Mouse (Mus musculus): ENCODE measurements at regions not wholly inside any gene's neighbourhood (a gene's known extent, or its start where the extent isn't known, plus 50 kb on each side); places are given as distances from the start of the nearest gene placed in this dataset.

DNA sequence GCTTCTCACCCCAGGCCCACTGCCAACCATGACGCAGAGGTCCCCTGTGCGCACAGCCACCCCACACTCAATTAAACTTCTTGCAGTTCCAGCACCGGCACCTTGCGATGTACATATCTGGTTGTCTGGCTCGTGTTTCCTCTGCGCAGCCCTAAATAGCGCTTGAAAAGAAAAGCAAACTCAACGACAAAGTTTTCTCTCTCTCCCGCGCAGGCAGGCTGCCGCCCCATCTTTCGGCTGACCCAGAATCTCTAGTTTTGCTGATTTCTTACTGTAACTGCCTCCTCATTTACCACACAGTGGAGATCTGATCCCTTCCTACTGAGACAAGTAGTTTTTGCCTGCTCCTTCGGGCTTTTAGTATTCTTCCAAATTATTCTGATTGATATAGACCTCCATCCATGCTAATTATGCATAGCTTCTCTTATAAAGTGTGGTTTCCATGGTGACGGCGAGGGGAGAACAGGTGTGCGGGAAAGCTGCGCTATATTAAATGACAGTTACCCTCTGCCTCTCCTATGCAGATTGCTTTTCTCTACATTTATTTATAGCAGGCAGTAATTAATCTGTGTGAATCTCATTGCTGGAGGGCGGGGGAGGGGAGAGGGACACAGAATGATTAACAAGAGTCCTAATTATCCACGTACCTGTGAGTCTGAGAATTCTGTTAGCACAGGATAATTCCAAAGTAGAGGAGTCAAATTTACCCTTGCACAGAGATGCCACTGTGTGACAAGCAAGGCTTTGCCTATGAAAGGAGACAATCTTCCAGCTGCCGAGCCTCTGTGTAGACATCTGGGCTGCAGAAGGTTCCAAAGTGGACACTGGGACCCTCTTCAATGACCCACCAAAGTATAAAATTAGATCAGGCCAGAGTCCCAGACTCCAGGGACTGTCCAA, 200.2 kb downstream of the Pdcd6ip start:
- no peak overlapping the region for H3K27ac ChIP-seq (ENCODE audit: low read depth)
- no peak for ATAC-seq
- no peak overlapping the region for H3K4me3 ChIP-seq (ENCODE audit: low read depth, low read length)

DNA sequence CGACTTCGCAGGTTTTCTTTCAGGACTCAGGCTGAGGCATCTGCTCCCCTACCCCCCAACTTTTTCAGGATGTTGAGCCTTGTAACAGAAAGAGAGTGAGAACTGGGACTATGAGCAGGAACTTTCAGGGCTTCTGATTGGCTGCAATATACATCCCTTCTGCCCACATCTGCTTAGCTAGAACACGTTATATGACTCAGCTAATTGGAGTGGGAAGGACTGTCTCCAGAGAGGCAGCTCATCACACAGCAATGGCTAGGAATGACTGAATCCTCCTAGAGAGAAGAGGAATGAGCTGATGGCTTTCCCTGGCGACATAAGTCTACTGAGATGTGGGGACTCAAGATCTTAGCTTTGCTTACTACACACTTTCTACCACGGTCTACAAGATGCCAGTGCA, 208.8 kb downstream of the Pdcd6ip start:
- 67% methylated on average over 5 of the region's 5 CpGs for whole genome bisulfite sequencing (ENCODE audit: insufficient replicate concordance)
- ATAC-seq (no peak), DNase-seq (no peak)
- Histone ChIP-seq H3K27me3 (ENCODE audit: insufficient read depth, low read length) (no peaks in the 10 kb centered on the region), H3K4me1 (ENCODE audit: insufficient read depth) (no peaks in the 10 kb centered on the region), H3K36me3 (replicated peaks; ENCODE audit: insufficient read depth, low read length) (no peaks in the 10 kb centered on the region), H3K4me2 (ENCODE audit: low read depth, low read length) (no peak overlapping the region), H3K9ac (replicated peaks) (no peak overlapping the region), H3K4me3 (ENCODE audit: low read depth, low read length) (no peak overlapping the region), H3K9me3 (ENCODE audit: low read length) (no peaks in the 10 kb centered on the region), H3K27ac (ENCODE audit: low read depth) (no peak overlapping the region)
- no peak for TF ChIP-seq EP300 (IDR thresholded peaks at IDR 0.05; ENCODE audit: low read depth)
- no peak for TF ChIP-seq CTCF (IDR thresholded peaks at IDR 0.05; ENCODE audit: low read depth)

More for the DNA sequence above, 200.2 kb downstream of the Pdcd6ip start:
- Histone ChIP-seq H3K36me3 (replicated peaks; ENCODE audit: insufficient read depth, low read length) (no peaks in the 10 kb centered on the region), H3K27me3 (ENCODE audit: insufficient read depth, low read length) (no peaks in the 10 kb centered on the region), H3K9ac (replicated peaks) (no peak overlapping the region), H3K4me2 (ENCODE audit: low read depth, low read length) (no peak overlapping the region), H3K9me3 (ENCODE audit: low read length) (no peaks in the 10 kb centered on the region), H3K4me1 (ENCODE audit: insufficient read depth) (no peaks in the 10 kb centered on the region)
- no peak for TF ChIP-seq CTCF (IDR thresholded peaks at IDR 0.05; ENCODE audit: low read depth)
- no peak for TF ChIP-seq EP300 (IDR thresholded peaks at IDR 0.05; ENCODE audit: low read depth)
- DNase-seq = no peak
- WGBS (ENCODE audit: insufficient replicate concordance) = 81% methylated on average over 20 of the region's 20 CpGs

DNA sequence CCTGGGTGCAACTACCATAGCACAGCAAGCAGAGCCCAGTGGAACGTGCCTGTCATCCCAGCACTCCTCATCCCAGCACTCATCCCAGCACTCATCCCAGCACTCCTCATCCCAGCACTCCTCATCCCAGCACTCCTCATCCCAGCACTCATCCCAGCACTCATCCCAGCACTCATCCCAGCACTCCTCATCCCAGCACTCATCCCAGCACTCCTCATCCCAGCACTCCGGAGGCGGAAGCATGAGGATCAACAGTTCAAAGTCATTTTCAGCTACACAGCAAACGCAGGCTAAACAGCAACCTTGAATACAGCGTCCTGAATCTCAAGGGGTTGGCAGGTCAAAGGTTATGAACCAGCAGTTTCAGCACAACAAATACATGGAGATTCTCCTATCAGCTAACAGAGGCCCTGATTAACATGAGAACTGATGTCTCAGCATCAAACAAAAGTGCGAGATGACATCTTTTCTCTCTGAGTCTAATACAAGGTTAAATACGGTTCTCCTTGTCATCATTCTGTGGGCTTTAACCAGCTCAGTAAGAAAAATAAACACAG, 211.8 kb downstream of the Pdcd6ip start:
- 55% methylated on average over 7 of the region's 7 CpGs for WGBS (ENCODE audit: insufficient replicate concordance)
- no peak for TF ChIP-seq CTCF (IDR thresholded peaks at IDR 0.05; ENCODE audit: low read depth)
- no peak for TF ChIP-seq EP300 (IDR thresholded peaks at IDR 0.05; ENCODE audit: low read depth)

DNA sequence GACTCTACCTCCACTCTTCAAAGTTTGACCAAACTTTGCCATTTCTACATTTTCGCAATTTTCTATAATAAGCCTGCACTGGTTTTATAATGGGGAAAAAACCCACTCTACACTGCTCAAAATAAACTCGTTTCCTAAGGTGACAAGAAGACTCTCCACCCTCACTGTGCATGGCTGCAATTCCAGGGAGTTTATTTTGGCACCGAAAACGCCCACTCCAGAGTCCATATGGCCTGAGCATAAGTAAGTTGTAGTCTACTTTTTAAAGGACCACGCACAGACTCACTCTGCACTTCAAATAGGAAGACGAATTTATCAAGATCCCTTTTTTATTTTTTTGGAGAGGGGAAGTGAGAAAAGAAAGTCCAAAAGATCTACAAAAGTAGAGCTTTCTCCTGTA, 219.4 kb downstream of the Pdcd6ip start:
- Histone ChIP-seq H3K36me3 (replicated peaks; ENCODE audit: insufficient read depth, low read length) (no peaks in the 10 kb centered on the region), H3K27ac (ENCODE audit: low read depth) (no peak overlapping the region), H3K27me3 (ENCODE audit: insufficient read depth, low read length) (no peaks in the 10 kb centered on the region), H3K4me3 (ENCODE audit: low read depth, low read length) (no peak overlapping the region), H3K4me2 (ENCODE audit: low read depth, low read length) (no peak overlapping the region), H3K9ac (replicated peaks) (no peak overlapping the region), H3K4me1 (ENCODE audit: insufficient read depth) (no peaks in the 10 kb centered on the region), H3K9me3 (ENCODE audit: low read length) (no peaks in the 10 kb centered on the region)
- no peak for DNase-seq
- 67% methylated on average over 6 of the region's 6 CpGs for WGBS (ENCODE audit: insufficient replicate concordance)
- no peak for TF ChIP-seq EP300 (IDR thresholded peaks at IDR 0.05; ENCODE audit: low read depth)
- TF ChIP-seq CTCF (IDR thresholded peaks at IDR 0.05; ENCODE audit: low read depth) = no peak
- ATAC-seq = no peak

More for the DNA sequence above, 211.8 kb downstream of the Pdcd6ip start:
- H3K27me3 ChIP-seq (ENCODE audit: insufficient read depth, low read length) = no peaks in the 10 kb centered on the region
- DNase-seq (no peak), ATAC-seq (no peak)
- no peak overlapping the region for H3K4me2 ChIP-seq (ENCODE audit: low read depth, low read length)
- H3K4me3 ChIP-seq (ENCODE audit: low read depth, low read length) = no peak overlapping the region
- H3K9me3 ChIP-seq (ENCODE audit: low read length) = no peaks in the 10 kb centered on the region
- H3K27ac ChIP-seq (ENCODE audit: low read depth) = no peak overlapping the region
- no peak overlapping the region for H3K9ac ChIP-seq (replicated peaks)
- no peaks in the 10 kb centered on the region for H3K4me1 ChIP-seq (ENCODE audit: insufficient read depth)
- no peaks in the 10 kb centered on the region for H3K36me3 ChIP-seq (replicated peaks; ENCODE audit: insufficient read depth, low read length)

DNA sequence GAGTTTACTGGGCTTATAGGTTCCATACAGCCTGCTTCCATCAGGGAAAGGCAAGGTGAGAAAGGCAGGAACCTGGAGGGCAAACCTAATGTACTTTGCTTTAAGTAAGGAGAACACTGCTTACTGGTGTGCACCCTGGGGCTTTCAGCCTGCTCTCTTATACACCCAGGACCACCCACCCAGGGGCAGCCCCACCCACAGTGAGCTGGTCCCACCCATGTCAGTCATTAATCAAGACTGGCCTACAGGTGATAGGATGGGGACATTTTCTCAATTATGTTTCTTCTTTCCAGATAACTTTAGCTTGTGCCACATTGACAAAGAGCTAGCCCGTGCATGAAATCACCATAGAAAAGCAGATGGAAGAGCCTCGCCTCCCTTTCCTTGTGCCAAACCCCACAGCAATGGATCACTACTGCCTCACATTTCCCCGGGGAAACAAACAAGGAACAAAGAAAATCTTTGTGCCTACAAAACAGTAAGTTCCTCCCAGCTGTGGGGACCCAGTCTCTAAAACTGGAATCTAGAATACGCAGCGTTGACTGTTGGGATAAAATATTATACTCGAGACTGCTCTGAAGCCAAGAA, 221.5 kb downstream of the Pdcd6ip start:
- no peak overlapping the region for H3K9ac ChIP-seq (replicated peaks)
- no peak for DNase-seq
- no peak overlapping the region for H3K4me2 ChIP-seq (ENCODE audit: low read depth, low read length)
- no peak overlapping the region for H3K27ac ChIP-seq (ENCODE audit: low read depth)
- H3K9me3 ChIP-seq (ENCODE audit: low read length) = no peaks in the 10 kb centered on the region
- no peaks in the 10 kb centered on the region for H3K4me1 ChIP-seq (ENCODE audit: insufficient read depth)
- TF ChIP-seq CTCF (IDR thresholded peaks at IDR 0.05; ENCODE audit: low read depth) = no peak
- WGBS (ENCODE audit: insufficient replicate concordance) = 75% methylated on average over 6 of the region's 6 CpGs
- H3K4me3 ChIP-seq (ENCODE audit: low read depth, low read length) = no peak overlapping the region
- no peaks in the 10 kb centered on the region for H3K36me3 ChIP-seq (replicated peaks; ENCODE audit: insufficient read depth, low read length)
- no peaks in the 10 kb centered on the region for H3K27me3 ChIP-seq (ENCODE audit: insufficient read depth, low read length)
- no peak for ATAC-seq

DNA sequence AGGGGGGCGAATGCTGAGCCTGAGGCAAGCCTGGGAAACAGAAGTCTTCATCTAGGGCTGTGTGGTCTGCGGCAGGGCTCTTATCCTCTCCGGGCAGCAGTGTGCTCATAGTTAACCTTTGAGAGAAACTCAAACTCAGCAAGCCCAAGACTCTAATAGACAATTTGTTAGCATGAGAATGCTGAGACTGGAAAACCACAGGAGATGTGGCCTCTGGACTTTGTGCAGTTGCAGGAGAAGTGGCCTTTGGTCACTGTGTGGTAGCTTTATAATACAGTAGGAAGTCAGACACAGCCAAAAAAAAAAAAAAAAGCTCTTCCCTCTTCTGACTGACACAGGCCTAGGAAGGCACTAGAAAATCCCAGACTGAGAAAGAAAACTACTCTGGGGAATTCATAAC, 228.2 kb downstream of the Pdcd6ip start:
- DNase-seq = no peak
- WGBS (ENCODE audit: insufficient replicate concordance) = 79% methylated on average over 3 of the region's 3 CpGs
- H3K4me2 ChIP-seq (ENCODE audit: low read depth, low read length) = no peak overlapping the region
- no peaks in the 10 kb centered on the region for H3K36me3 ChIP-seq (replicated peaks; ENCODE audit: insufficient read depth, low read length)
- no peak overlapping the region for H3K4me3 ChIP-seq (ENCODE audit: low read depth, low read length)
- no peaks in the 10 kb centered on the region for H3K4me1 ChIP-seq (ENCODE audit: insufficient read depth)
- TF ChIP-seq EP300 (IDR thresholded peaks at IDR 0.05; ENCODE audit: low read depth) (no peak), CTCF (IDR thresholded peaks at IDR 0.05; ENCODE audit: low read depth) (no peak)
- H3K9me3 ChIP-seq (ENCODE audit: low read length) = peaks cover 2% of the 10 kb centered on the region; the same call in 1 of the 2 replicates
- ATAC-seq = no peak
- H3K27ac ChIP-seq (ENCODE audit: low read depth) = no peak overlapping the region
- H3K27me3 ChIP-seq (ENCODE audit: insufficient read depth, low read length) = no peaks in the 10 kb centered on the region
- no peak overlapping the region for H3K9ac ChIP-seq (replicated peaks)

All from liver, postnatal 0 days (tissue).